Mouse (Mus musculus) megakaryocyte, embryonic 14.5 days (primary cell): ENCODE results near the gene Sft2d2. TPM values are rescaled to one million over a fixed set of nuclear protein-coding genes. Genes with fewer than 3 reads are reported as not detected.

Experiments
- H3K27me3 ChIP-seq: replicated peaks from 2 replicates; pipeline ENCODE3; 2012; ENCODE audit warnings: inconsistent platforms
- H3K36me3 ChIP-seq: replicated peaks from 2 replicates; pipeline ENCODE3; 2012; ENCODE audit warnings: low read length, inconsistent platforms, mixed read lengths
- H3K4me1 ChIP-seq: 2 replicates; pipeline ENCODE4 v1.6.1; 2012; ENCODE audit warnings: inconsistent platforms
- H3K4me3 ChIP-seq: replicated peaks from 2 replicates; pipeline ENCODE3; 2012; ENCODE audit warnings: moderate library complexity, mild to moderate bottlenecking, inconsistent platforms
- H3K9me3 ChIP-seq: 2 replicates; pipeline ENCODE4 v1.6.1; 2012; ENCODE audit warnings: inconsistent platforms
- FLI1 ChIP-seq: IDR thresholded peaks from 2 replicates; pipeline ENCODE4 v1.6.1; 2012; ENCODE audit warnings: low read length, inconsistent platforms, mixed read lengths
- GATA1 ChIP-seq: IDR thresholded peaks from 3 replicates; pipeline ENCODE4 v1.6.1; 2012; ENCODE audit warnings: mixed read lengths, low read length, inconsistent platforms, borderline replicate concordance
- polyA plus RNA-seq: library from polyadenylated mRNA; stranded (reverse); fragments of >175 nt; gene quantifications from 2 replicates; pipeline ENCODE4 v1.2.3, GENCODE M21; 2012; ENCODE audit warnings: low replicate concordance; ENCODE audit not compliant: insufficient read depth

The Sft2d2 gene
- polyA plus RNA-seq, 1 experiment, result 1.7 TPM

GRCm38 (mm10) chr1:165179321-165179720 is 14.9 kb downstream of the Sft2d2 start:
- no peaks in the 10 kb centered on the region for H3K27me3 ChIP-seq
- no peaks in the 10 kb centered on the region for H3K9me3 ChIP-seq
- no peak for TF ChIP-seq FLI1
- TF ChIP-seq GATA1, result no peak
- peaks cover 9% of the 10 kb centered on the region for H3K4me1 ChIP-seq
- peaks cover 78% of the 10 kb centered on the region for H3K36me3 ChIP-seq
- H3K4me3 ChIP-seq, result no peak overlapping the region

- no peak for TF ChIP-seq FLI1
- TF ChIP-seq GATA1, result no peak
- H3K4me3 ChIP-seq, result no peak overlapping the region
- H3K4me1 ChIP-seq, result peaks cover 12% of the 10 kb centered on the region
- H3K9me3 ChIP-seq, result no peaks in the 10 kb centered on the region
- no peaks in the 10 kb centered on the region for H3K27me3 ChIP-seq
- H3K36me3 ChIP-seq, result peaks cover 66% of the 10 kb centered on the region
Observed at GRCm38 (mm10) chr1:165178075-165178474, 16.2 kb downstream of the Sft2d2 start.

- H3K9me3 ChIP-seq, result no peaks in the 10 kb centered on the region
- H3K4me3 ChIP-seq, result peak overlapping the region; percentile 33
- TF ChIP-seq GATA1 (no peak), FLI1 (no peak)
- H3K4me1 ChIP-seq, result peaks cover 23% of the 10 kb centered on the region
- H3K27me3 ChIP-seq, result no peaks in the 10 kb centered on the region
- H3K36me3 ChIP-seq, result peaks cover 36% of the 10 kb centered on the region
Observed at GRCm38 (mm10) chr1:165174059-165174616, 20.1 kb downstream of the Sft2d2 start.

- no peak for TF ChIP-seq FLI1
- Histone ChIP-seq H3K9me3 (no peaks in the 10 kb centered on the region), H3K36me3 (peaks cover 8% of the 10 kb centered on the region), H3K27me3 (no peaks in the 10 kb centered on the region), H3K4me3 (peak overlapping the region; percentile 33), H3K4me1 (peaks cover 23% of the 10 kb centered on the region)
Observed at GRCm38 (mm10) chr1:165171277-165171676, 23.0 kb downstream of the Sft2d2 start.

- Histone ChIP-seq H3K27me3 (no peaks in the 10 kb centered on the region), H3K36me3 (peaks cover 3% of the 10 kb centered on the region), H3K4me1 (peaks cover 18% of the 10 kb centered on the region), H3K4me3 (peak overlapping the region; percentile 28), H3K9me3 (peaks cover 5% of the 10 kb centered on the region)
- TF ChIP-seq GATA1 (no peak), FLI1 (no peak)
Observed at GRCm38 (mm10) chr1:165170157-165170556, 24.1 kb downstream of the Sft2d2 start.

- Histone ChIP-seq H3K27me3 (no peaks in the 10 kb centered on the region), H3K4me3 (no peak overlapping the region), H3K9me3 (peaks cover 9% of the 10 kb centered on the region), H3K36me3 (no peaks in the 10 kb centered on the region), H3K4me1 (peaks cover 18% of the 10 kb centered on the region)
- TF ChIP-seq GATA1 (no peak), FLI1 (no peak)
Observed at GRCm38 (mm10) chr1:165169462-165169861, 24.8 kb downstream of the Sft2d2 start.

GRCm38 (mm10) chr1:165164920-165165319 is 29.3 kb downstream of the Sft2d2 start:
- no peak overlapping the region for H3K4me3 ChIP-seq
- H3K36me3 ChIP-seq, result no peaks in the 10 kb centered on the region
- peaks cover 9% of the 10 kb centered on the region for H3K9me3 ChIP-seq

GRCm38 (mm10) chr1:165160723-165161405 is 33.4 kb downstream of the Sft2d2 start, which contains the start of gene Tbx19:
TSS of gene Tbx19 (minus strand) at chr1:165160773.
- H3K9me3 ChIP-seq, result peaks cover 9% of the 10 kb centered on the region
- no peaks in the 10 kb centered on the region for H3K36me3 ChIP-seq
- no peak for TF ChIP-seq FLI1
- no peak for TF ChIP-seq GATA1
- no peaks in the 10 kb centered on the region for H3K4me1 ChIP-seq
- H3K4me3 ChIP-seq, result no peak within 1 kb of the TSS
- H3K27me3 ChIP-seq, result peaks cover 13% of the 10 kb centered on the region

More at GRCm38 (mm10) chr1:165164920-165165319, 29.3 kb downstream of the Sft2d2 start:
- TF ChIP-seq GATA1, result no peak
- no peak for TF ChIP-seq FLI1
- peaks cover 7% of the 10 kb centered on the region for H3K27me3 ChIP-seq
- peaks cover 5% of the 10 kb centered on the region for H3K4me1 ChIP-seq

- no peak overlapping the region for H3K4me3 ChIP-seq
Observed at GRCm38 (mm10) chr1:165158841-165159240, 35.4 kb downstream of the Sft2d2 start.

GRCm38 (mm10) chr1:165154162-165154561 is 40.1 kb downstream of the Sft2d2 start:
- peaks cover 26% of the 10 kb centered on the region for H3K4me1 ChIP-seq
- peak overlapping the region; percentile 80 for H3K4me3 ChIP-seq
- peaks cover 12% of the 10 kb centered on the region for H3K27me3 ChIP-seq
- no peak for TF ChIP-seq FLI1
- TF ChIP-seq GATA1, result no peak
- no peaks in the 10 kb centered on the region for H3K36me3 ChIP-seq
- no peaks in the 10 kb centered on the region for H3K9me3 ChIP-seq

More at GRCm38 (mm10) chr1:165158841-165159240, 35.4 kb downstream of the Sft2d2 start:
- Histone ChIP-seq H3K36me3 (no peaks in the 10 kb centered on the region), H3K9me3 (no peaks in the 10 kb centered on the region), H3K4me1 (peaks cover 10% of the 10 kb centered on the region), H3K27me3 (peaks cover 13% of the 10 kb centered on the region)
- TF ChIP-seq GATA1, result no peak
- no peak for TF ChIP-seq FLI1

GRCm38 (mm10) chr1:165151216-165151615 is 43.0 kb downstream of the Sft2d2 start:
- Histone ChIP-seq H3K4me3 (no peak overlapping the region), H3K9me3 (no peaks in the 10 kb centered on the region), H3K4me1 (peaks cover 26% of the 10 kb centered on the region), H3K27me3 (peaks cover 13% of the 10 kb centered on the region), H3K36me3 (no peaks in the 10 kb centered on the region)
- TF ChIP-seq GATA1 (no peak), FLI1 (no peak)
